Mouse (Mus musculus): ENCODE data around the gene Smox. TPM values are rescaled to one million over a fixed set of nuclear protein-coding genes. Genes with fewer than 3 reads are reported as not detected.

Smox gene
- polyA plus RNA-seq, 1 experiment from 2014 or later = 33.5 TPM

GRCm38 (mm10) chr2:131550474-131550873 lies 59.2 kb downstream of the Smox start:
- ATAC-seq (no peak), DNase-seq (ENCODE audit: low spot score) (no peak)
- Histone ChIP-seq H3K9ac (ENCODE audit: low read length) (no peak overlapping the region), H3K4me1 (ENCODE audit: control insufficient read depth, insufficient read depth, low read length) (peaks cover 7% of the 10 kb centered on the region), H3K27ac (ENCODE audit: low read depth, low read length) (no peak overlapping the region), H3K9me3 (replicated peaks; ENCODE audit: control insufficient read depth, low read length) (no peaks in the 10 kb centered on the region), H3K4me2 (ENCODE audit: low read length) (no peak overlapping the region), H3K36me3 (ENCODE audit: control insufficient read depth, insufficient read depth, low read length) (no peaks in the 10 kb centered on the region), H3K4me3 (ENCODE audit: low read depth, low read length) (no peak overlapping the region), H3K27me3 (replicated peaks; ENCODE audit: control insufficient read depth, insufficient read depth, low read length) (peaks cover 29% of the 10 kb centered on the region)
- WGBS = 75% methylated on average over 2 of the region's 2 CpGs

- Histone ChIP-seq H3K27ac (ENCODE audit: low read depth, low read length) (no peak overlapping the region), H3K36me3 (ENCODE audit: control insufficient read depth, insufficient read depth, low read length) (no peaks in the 10 kb centered on the region), H3K9me3 (replicated peaks; ENCODE audit: control insufficient read depth, low read length) (no peaks in the 10 kb centered on the region), H3K27me3 (replicated peaks; ENCODE audit: control insufficient read depth, insufficient read depth, low read length) (peaks cover 24% of the 10 kb centered on the region), H3K4me2 (ENCODE audit: low read length) (no peak overlapping the region), H3K4me1 (ENCODE audit: control insufficient read depth, insufficient read depth, low read length) (peaks cover 5% of the 10 kb centered on the region), H3K9ac (ENCODE audit: low read length) (no peak overlapping the region), H3K4me3 (ENCODE audit: low read depth, low read length) (no peak overlapping the region)
- WGBS = 78% methylated on average over 2 of the region's 2 CpGs
- ATAC-seq = no peak
- DNase-seq (ENCODE audit: low spot score) = no peak
Measured at GRCm38 (mm10) chr2:131550906-131551305, 59.6 kb downstream of the Smox start.

- no peak overlapping the region for H3K4me2 ChIP-seq (ENCODE audit: low read length)
- peaks cover 19% of the 10 kb centered on the region for H3K27me3 ChIP-seq (replicated peaks; ENCODE audit: control insufficient read depth, insufficient read depth, low read length)
- no peak for DNase-seq (ENCODE audit: low spot score)
- no peak overlapping the region for H3K9ac ChIP-seq (ENCODE audit: low read length)
- ATAC-seq = no peak
- H3K9me3 ChIP-seq (replicated peaks; ENCODE audit: control insufficient read depth, low read length) = no peaks in the 10 kb centered on the region
- no peak overlapping the region for H3K4me3 ChIP-seq (ENCODE audit: low read depth, low read length)
- H3K4me1 ChIP-seq (ENCODE audit: control insufficient read depth, insufficient read depth, low read length) = 0 out of 2 replicates have a peak, but pooled peaks cover under 1% of the 10 kb centered on the region
- 62% methylated on average over 7 of the region's 7 CpGs for WGBS
- H3K27ac ChIP-seq (ENCODE audit: low read depth, low read length) = no peak overlapping the region
- H3K36me3 ChIP-seq (ENCODE audit: control insufficient read depth, insufficient read depth, low read length) = no peaks in the 10 kb centered on the region
Measured at GRCm38 (mm10) chr2:131551701-131552620, 60.7 kb downstream of the Smox start.

- WGBS = 31% methylated on average over 9 of the region's 9 CpGs
- H3K9me3 ChIP-seq (replicated peaks; ENCODE audit: control insufficient read depth, low read length) = no peaks in the 10 kb centered on the region
- no peak for DNase-seq (ENCODE audit: low spot score)
Measured at GRCm38 (mm10) chr2:131552736-131553400, 61.6 kb downstream of the Smox start.

GRCm38 (mm10) chr2:131557896-131558295 lies 66.6 kb downstream of the Smox start:
- WGBS = 80% methylated on average over 2 of the region's 2 CpGs
- no peaks in the 10 kb centered on the region for H3K4me1 ChIP-seq (ENCODE audit: control insufficient read depth, insufficient read depth, low read length)
- no peak overlapping the region for H3K4me3 ChIP-seq (ENCODE audit: low read depth, low read length)
- ATAC-seq = no peak
- no peak overlapping the region for H3K9ac ChIP-seq (ENCODE audit: low read length)
- peaks cover 41% of the 10 kb centered on the region for H3K27me3 ChIP-seq (replicated peaks; ENCODE audit: control insufficient read depth, insufficient read depth, low read length)
- no peak overlapping the region for H3K27ac ChIP-seq (ENCODE audit: low read depth, low read length)
- no peaks in the 10 kb centered on the region for H3K36me3 ChIP-seq (ENCODE audit: control insufficient read depth, insufficient read depth, low read length)
- no peak overlapping the region for H3K4me2 ChIP-seq (ENCODE audit: low read length)
- no peaks in the 10 kb centered on the region for H3K9me3 ChIP-seq (replicated peaks; ENCODE audit: control insufficient read depth, low read length)
- peak; percentile 57 for DNase-seq (ENCODE audit: low spot score)

More at GRCm38 (mm10) chr2:131552736-131553400, 61.6 kb downstream of the Smox start:
- peaks cover 10% of the 10 kb centered on the region for H3K27me3 ChIP-seq (replicated peaks; ENCODE audit: control insufficient read depth, insufficient read depth, low read length)
- no peak overlapping the region for H3K4me2 ChIP-seq (ENCODE audit: low read length)
- no peak for ATAC-seq
- no peak overlapping the region for H3K4me3 ChIP-seq (ENCODE audit: low read depth, low read length)
- no peaks in the 10 kb centered on the region for H3K36me3 ChIP-seq (ENCODE audit: control insufficient read depth, insufficient read depth, low read length)
- no peaks in the 10 kb centered on the region for H3K4me1 ChIP-seq (ENCODE audit: control insufficient read depth, insufficient read depth, low read length)
- no peak overlapping the region for H3K27ac ChIP-seq (ENCODE audit: low read depth, low read length)
- H3K9ac ChIP-seq (ENCODE audit: low read length) = no peak overlapping the region

- Histone ChIP-seq H3K4me3 (ENCODE audit: low read depth, low read length) (no peak overlapping the region), H3K27ac (ENCODE audit: low read depth, low read length) (no peak overlapping the region), H3K36me3 (ENCODE audit: control insufficient read depth, insufficient read depth, low read length) (no peaks in the 10 kb centered on the region), H3K9me3 (replicated peaks; ENCODE audit: control insufficient read depth, low read length) (no peaks in the 10 kb centered on the region), H3K4me2 (ENCODE audit: low read length) (no peak overlapping the region), H3K27me3 (replicated peaks; ENCODE audit: control insufficient read depth, insufficient read depth, low read length) (peaks cover 59% of the 10 kb centered on the region), H3K9ac (ENCODE audit: low read length) (no peak overlapping the region), H3K4me1 (ENCODE audit: control insufficient read depth, insufficient read depth, low read length) (no peaks in the 10 kb centered on the region)
- ATAC-seq = no peak
- WGBS = 42% methylated on average over 2 of the region's 2 CpGs
- DNase-seq (ENCODE audit: low spot score) = no peak
Measured at GRCm38 (mm10) chr2:131560205-131560919, 69.1 kb downstream of the Smox start.

- Histone ChIP-seq H3K27ac (ENCODE audit: low read depth, low read length) (no peak overlapping the region), H3K27me3 (replicated peaks; ENCODE audit: control insufficient read depth, insufficient read depth, low read length) (peaks cover 59% of the 10 kb centered on the region), H3K4me1 (ENCODE audit: control insufficient read depth, insufficient read depth, low read length) (no peaks in the 10 kb centered on the region), H3K9me3 (replicated peaks; ENCODE audit: control insufficient read depth, low read length) (no peaks in the 10 kb centered on the region), H3K4me3 (ENCODE audit: low read depth, low read length) (peak overlapping the region; percentile 39), H3K9ac (ENCODE audit: low read length) (no peak overlapping the region), H3K4me2 (ENCODE audit: low read length) (peak overlapping the region; percentile 68), H3K36me3 (ENCODE audit: control insufficient read depth, insufficient read depth, low read length) (no peaks in the 10 kb centered on the region)
- DNase-seq (ENCODE audit: low spot score) (no peak), ATAC-seq (no peak)
- 5% methylated on average over 33 of the region's 33 CpGs for WGBS
Measured at GRCm38 (mm10) chr2:131561344-131561870, 70.1 kb downstream of the Smox start.

- H3K4me2 ChIP-seq (ENCODE audit: low read length) = peak within 1 kb of the TSS; percentile 68
- peak within 1 kb of the TSS; percentile 32; the same call in 1 of the 2 replicates for H3K9ac ChIP-seq (ENCODE audit: low read length)
- WGBS = 2% methylated on average over 72 of the region's 82 CpGs
- ATAC-seq (peak; percentile 54), DNase-seq (ENCODE audit: low spot score) (no peak)
- peaks cover 56% of the 10 kb centered on the region for H3K27me3 ChIP-seq (replicated peaks; ENCODE audit: control insufficient read depth, insufficient read depth, low read length)
- H3K36me3 ChIP-seq (ENCODE audit: control insufficient read depth, insufficient read depth, low read length) = no peaks in the 10 kb centered on the region
- H3K4me1 ChIP-seq (ENCODE audit: control insufficient read depth, insufficient read depth, low read length) = no peaks in the 10 kb centered on the region
- no peaks in the 10 kb centered on the region for H3K9me3 ChIP-seq (replicated peaks; ENCODE audit: control insufficient read depth, low read length)
- no peak within 1 kb of the TSS for H3K27ac ChIP-seq (ENCODE audit: low read depth, low read length)
- H3K4me3 ChIP-seq (ENCODE audit: low read depth, low read length) = peak within 1 kb of the TSS; percentile 39
Measured at GRCm38 (mm10) chr2:131561891-131562585, 70.7 kb downstream of the Smox start, which contains the start of gene Adra1d. TSS of gene Adra1d (minus strand) at chr2:131562283.

All from forebrain, embryonic 14.5 days (tissue).